In the genomic region with DNA sequence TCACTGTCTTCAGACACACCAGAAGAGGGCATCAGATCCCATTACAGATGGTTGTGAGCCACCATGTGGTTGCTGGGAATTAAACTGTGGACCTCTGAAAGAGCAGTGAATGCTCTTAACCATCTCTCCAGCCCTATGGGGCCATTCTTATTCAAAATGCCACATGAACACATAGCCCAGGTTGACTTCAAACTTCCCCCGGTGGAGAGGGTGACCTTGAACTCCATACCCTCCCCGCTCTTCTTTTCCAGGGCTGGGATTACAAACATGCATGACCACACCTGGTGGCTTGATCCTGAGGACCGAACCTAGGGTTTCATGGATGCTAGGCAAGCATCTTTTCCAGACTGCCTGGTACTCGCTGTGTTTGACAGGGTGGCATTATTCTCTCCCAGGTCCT, we compare ENCODE assay signal across 16 mouse cellular contexts.
"Had no signal": no experiment of that assay in that cellular context is flagged by ENCODE, and none has a peak within 500 bp of the region (broad histone marks: within the 10 kb centered on the region; RNA-seq: fewer than 3 reads in every experiment).

No protein-coding gene starts in this region.

- H3K27me3 ChIP-seq: neural tube, embryonic 13.5 days; neural tube, embryonic 15.5 days; stomach, embryonic 15.5 days had no signal

- DNase-seq: retina, postnatal 1 day; right cerebral cortex, adult 18-20 months; right cerebral cortex, postnatal 14 days; right cerebral cortex, postnatal 25 days; right cerebral cortex, postnatal 4 days; spleen, adult 18-20 months; thymus, adult 18-20 months; thymus, adult 2 months; thymus, postnatal 14 days; thymus, postnatal 25 days; thymus, postnatal 36 days; thymus, postnatal 4 days had no signal

- H3K9me3 ChIP-seq: neural tube, embryonic 13.5 days; neural tube, embryonic 15.5 days; stomach, embryonic 15.5 days had no signal

- H3K4me1 ChIP-seq: neural tube, embryonic 13.5 days; neural tube, embryonic 15.5 days; stomach, embryonic 15.5 days had no signal

- H3K36me3 ChIP-seq: neural tube, embryonic 13.5 days; neural tube, embryonic 15.5 days; stomach, embryonic 15.5 days had no signal

- H3K9ac ChIP-seq: neural tube, embryonic 13.5 days; neural tube, embryonic 15.5 days; stomach, embryonic 15.5 days had no signal

- H3K4me2 ChIP-seq: neural tube, embryonic 13.5 days; neural tube, embryonic 15.5 days; stomach, embryonic 15.5 days had no signal

- H3K4me3 ChIP-seq: neural tube, embryonic 13.5 days; neural tube, embryonic 15.5 days; stomach, embryonic 15.5 days had no signal

- H3K27ac ChIP-seq: neural tube, embryonic 13.5 days; neural tube, embryonic 15.5 days; stomach, embryonic 15.5 days; stomach, postnatal 0 days had no signal
